ENCODE assay signal across 11 mouse cellular contexts in the genomic region with DNA sequence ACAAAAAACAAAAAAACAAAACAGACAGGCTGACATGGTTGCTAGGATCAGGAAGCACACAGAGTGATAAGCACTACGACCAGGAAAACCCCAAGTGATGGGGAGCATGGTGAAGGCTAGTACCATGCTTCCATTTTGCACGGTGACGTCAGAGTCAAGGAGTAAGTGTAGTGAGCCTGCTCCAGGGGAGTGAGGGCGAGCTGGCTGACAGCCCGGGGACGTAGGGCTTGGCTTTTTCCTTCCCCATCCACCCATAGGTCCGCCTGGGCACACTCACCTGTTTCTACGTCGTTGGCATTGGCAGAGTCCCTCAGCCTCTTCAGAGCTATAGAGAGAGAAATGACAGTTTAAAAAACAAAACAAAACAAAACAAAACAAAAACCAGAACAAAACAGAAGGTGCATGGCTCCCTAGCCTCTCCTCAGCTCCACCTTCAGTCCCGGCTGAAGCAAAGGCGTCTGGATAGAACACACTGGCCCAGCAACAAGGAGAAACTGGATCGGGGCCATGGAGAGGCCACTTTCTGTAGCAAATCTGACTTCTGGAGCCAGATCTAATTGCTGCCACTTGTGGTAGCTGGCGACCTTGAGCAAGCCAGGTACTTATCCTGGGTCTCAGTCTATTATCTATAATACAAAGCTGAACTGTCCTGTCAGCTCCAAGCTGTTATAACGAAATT. TPM values are rescaled to one million over a fixed set of nuclear protein-coding genes. Genes with fewer than 3 reads are reported as not detected.
DNase-seq lines count a peak whose midpoint lies in the region; ATAC-seq lines count a peak whose summit lies in the region.
"Had no signal": no experiment of that assay in that cellular context is flagged by ENCODE, and none has a peak within 500 bp of the region (broad histone marks: within the 10 kb centered on the region; RNA-seq: fewer than 3 reads in every experiment).

No protein-coding gene starts in this region.

- no peaks in the 10 kb centered on the region for H3K27me3 ChIP-seq in heart, embryonic 13.5 days (replicated peaks)
- H3K27me3 ChIP-seq in midbrain, embryonic 13.5 days = no peaks in the 10 kb centered on the region
- H3K27me3 ChIP-seq in midbrain, embryonic 15.5 days (replicated peaks) = no peaks in the 10 kb centered on the region
- no peaks in the 10 kb centered on the region for H3K27me3 ChIP-seq in limb, embryonic 13.5 days
- no peaks in the 10 kb centered on the region for H3K27me3 ChIP-seq in stomach, embryonic 16.5 days (ENCODE audit: control insufficient read depth, insufficient read depth, low read length)

- no peak overlapping the region for H3K27ac ChIP-seq in heart, embryonic 13.5 days (replicated peaks)
- no peak overlapping the region for H3K27ac ChIP-seq in midbrain, embryonic 13.5 days
- H3K27ac ChIP-seq in midbrain, embryonic 15.5 days = no peak overlapping the region
- no peak overlapping the region; the same call in 1 of the 2 replicates for H3K27ac ChIP-seq in limb, embryonic 13.5 days
- H3K27ac ChIP-seq in stomach, embryonic 16.5 days (ENCODE audit: low read length) = no peak overlapping the region

- DNase-seq in heart, adult 8-10 months (ENCODE audit: low spot score) = no peak
- DNase-seq in cerebellum, adult 9-10 months = no peak
- DNase-seq in ovary, postnatal 36 days (ENCODE audit: low spot score) = no peak
- DNase-seq: cerebellum, postnatal 14 days; gastrocnemius, postnatal 25 days had no signal

- peak overlapping the region; percentile 80; the same call in 1 of the 2 replicates for H3K4me3 ChIP-seq in heart, embryonic 13.5 days
- peak overlapping the region; percentile 84 for H3K4me3 ChIP-seq in midbrain, embryonic 13.5 days (replicated peaks)
- H3K4me3 ChIP-seq in midbrain, embryonic 15.5 days = no peak overlapping the region
- peak overlapping the region; percentile 81; the same call in 1 of the 2 replicates for H3K4me3 ChIP-seq in limb, embryonic 13.5 days
- no peak overlapping the region for H3K4me3 ChIP-seq in stomach, embryonic 16.5 days (replicated peaks; ENCODE audit: low read length)

- peaks cover 24% of the 10 kb centered on the region for H3K4me1 ChIP-seq in heart, embryonic 13.5 days
- peaks cover 21% of the 10 kb centered on the region for H3K4me1 ChIP-seq in midbrain, embryonic 13.5 days (replicated peaks)
- H3K4me1 ChIP-seq in midbrain, embryonic 15.5 days = peaks cover 22% of the 10 kb centered on the region
- peaks cover 18% of the 10 kb centered on the region for H3K4me1 ChIP-seq in limb, embryonic 13.5 days
- peaks cover 29% of the 10 kb centered on the region for H3K4me1 ChIP-seq in stomach, embryonic 16.5 days (ENCODE audit: control insufficient read depth, insufficient read depth, low read length)

- no peaks in the 10 kb centered on the region for H3K9me3 ChIP-seq in heart, embryonic 13.5 days
- no peaks in the 10 kb centered on the region for H3K9me3 ChIP-seq in midbrain, embryonic 13.5 days
- H3K9me3 ChIP-seq in midbrain, embryonic 15.5 days = no peaks in the 10 kb centered on the region
- H3K9me3 ChIP-seq in limb, embryonic 13.5 days = no peaks in the 10 kb centered on the region
- H3K9me3 ChIP-seq in stomach, embryonic 16.5 days (replicated peaks; ENCODE audit: control insufficient read depth, low read length) = no peaks in the 10 kb centered on the region

- peak overlapping the region; percentile 48; the same call in 1 of the 2 replicates for H3K9ac ChIP-seq in heart, embryonic 13.5 days
- H3K9ac ChIP-seq in midbrain, embryonic 13.5 days (replicated peaks) = no peak overlapping the region
- no peak overlapping the region for H3K9ac ChIP-seq in midbrain, embryonic 15.5 days
- H3K9ac ChIP-seq in limb, embryonic 13.5 days = peak overlapping the region; percentile 35; the same call in 1 of the 2 replicates
- 0 out of 2 replicates have a peak overlapping the region, but pooled peaks have one; percentile 38 for H3K9ac ChIP-seq in stomach, embryonic 16.5 days (ENCODE audit: low read length)

- 74% methylated on average over 14 of the region's 14 CpGs for WGBS in heart, embryonic 13.5 days
- WGBS in midbrain, embryonic 13.5 days = 84% methylated on average over 14 of the region's 14 CpGs
- 83% methylated on average over 14 of the region's 14 CpGs for WGBS in midbrain, embryonic 15.5 days
- WGBS in limb, embryonic 13.5 days = 81% methylated on average over 14 of the region's 14 CpGs
- WGBS in stomach, embryonic 16.5 days = 78% methylated on average over 14 of the region's 14 CpGs

- peaks cover 50% of the 10 kb centered on the region for H3K36me3 ChIP-seq in heart, embryonic 13.5 days
- peaks cover 50% of the 10 kb centered on the region for H3K36me3 ChIP-seq in midbrain, embryonic 13.5 days
- peaks cover 18% of the 10 kb centered on the region for H3K36me3 ChIP-seq in midbrain, embryonic 15.5 days (replicated peaks)
- H3K36me3 ChIP-seq in limb, embryonic 13.5 days = peaks cover 51% of the 10 kb centered on the region
- peaks cover 14% of the 10 kb centered on the region; the same call in 1 of the 2 replicates for H3K36me3 ChIP-seq in stomach, embryonic 16.5 days (ENCODE audit: control insufficient read depth, insufficient read depth, low read length)

- no peak for ATAC-seq in heart, embryonic 13.5 days (ENCODE audit: extremely low read depth, insufficient number of reproducible peaks, low FRiP score, low TSS enrichment)
- no peak for ATAC-seq in midbrain, embryonic 13.5 days
- no peak for ATAC-seq in midbrain, embryonic 15.5 days (replicated peaks)
- ATAC-seq in limb, embryonic 13.5 days (ENCODE audit: low FRiP score, low read depth) = no peak
- ATAC-seq in stomach, embryonic 16.5 days (ENCODE audit: insufficient read depth, low FRiP score) = no peak

- H3K4me2 ChIP-seq in heart, embryonic 13.5 days = peak overlapping the region; percentile 86
- peak overlapping the region; percentile 83; the same call in 1 of the 2 replicates for H3K4me2 ChIP-seq in midbrain, embryonic 13.5 days (replicated peaks)
- H3K4me2 ChIP-seq in midbrain, embryonic 15.5 days = no peak overlapping the region
- peak overlapping the region; percentile 83 for H3K4me2 ChIP-seq in limb, embryonic 13.5 days (replicated peaks)
- peak overlapping the region; percentile 81; the same call in 1 of the 2 replicates for H3K4me2 ChIP-seq in stomach, embryonic 16.5 days (ENCODE audit: low read depth, low read length)

RNA-seq across cellular contexts. Expression of a gene that starts 1.7 kb away (rescaled TPM):
- polyA plus RNA-seq in heart, embryonic 13.5 days (2015; fragmentation: Nextera tagmentation; extraction: Ambion mirVana) = 23.9 and 25.4 TPM in 2 replicates
- total RNA-seq in heart, adult 8-10 months (2022) = 1 to 10 TPM; 6.3 to 8.0 (median 7.6) TPM
- polyA plus RNA-seq in midbrain, embryonic 13.5 days (2015; fragmentation: Nextera tagmentation; extraction: Ambion mirVana) = 52.6 and 56.4 TPM in 2 replicates
- polyA plus RNA-seq in midbrain, embryonic 15.5 days (2015; fragmentation: Nextera tagmentation; extraction: Ambion mirVana) = 61.0 and 64.3 TPM in 2 replicates
- polyA plus RNA-seq in limb, embryonic 13.5 days (2015; fragmentation: Nextera tagmentation; extraction: Ambion mirVana) = 51.9 and 52.8 TPM in 2 replicates
- 35.7 and 35.8 TPM in 2 replicates for polyA plus RNA-seq in stomach, embryonic 16.5 days (2015; fragmentation: Nextera tagmentation; extraction: Ambion mirVana)

RNA-seq across cellular contexts. Expression of a gene that starts 14.0 kb away (rescaled TPM):
- 154 and 160 TPM in 2 replicates for polyA plus RNA-seq in heart, embryonic 13.5 days (2015; fragmentation: Nextera tagmentation; extraction: Ambion mirVana)
- total RNA-seq in heart, adult 8-10 months (2022) = 10 to 100 TPM; 70.2 to 76.0 (median 74.9) TPM
- 180 and 186 TPM in 2 replicates for polyA plus RNA-seq in midbrain, embryonic 13.5 days (2015; fragmentation: Nextera tagmentation; extraction: Ambion mirVana)
- polyA plus RNA-seq in midbrain, embryonic 15.5 days (2015; fragmentation: Nextera tagmentation; extraction: Ambion mirVana) = 165 and 167 TPM in 2 replicates
- polyA plus RNA-seq in limb, embryonic 13.5 days (2015; fragmentation: Nextera tagmentation; extraction: Ambion mirVana) = 221 and 229 TPM in 2 replicates
- polyA plus RNA-seq in stomach, embryonic 16.5 days (2015; fragmentation: Nextera tagmentation; extraction: Ambion mirVana) = 208 and 211 TPM in 2 replicates

RNA-seq across cellular contexts. Expression of a gene that starts 19.3 kb away (rescaled TPM):
- not detected in 2 replicates for polyA plus RNA-seq in heart, embryonic 13.5 days (2015; fragmentation: Nextera tagmentation; extraction: Ambion mirVana)
- total RNA-seq in heart, adult 8-10 months (2022) = not detected
- not detected in 2 replicates for polyA plus RNA-seq in midbrain, embryonic 13.5 days (2015; fragmentation: Nextera tagmentation; extraction: Ambion mirVana)
- not detected in 2 replicates for polyA plus RNA-seq in midbrain, embryonic 15.5 days (2015; fragmentation: Nextera tagmentation; extraction: Ambion mirVana)
- not detected in 2 replicates for polyA plus RNA-seq in limb, embryonic 13.5 days (2015; fragmentation: Nextera tagmentation; extraction: Ambion mirVana)
- polyA plus RNA-seq in stomach, embryonic 16.5 days (2015; fragmentation: Nextera tagmentation; extraction: Ambion mirVana) = 0.26 and 0.43 TPM in 2 replicates
- total RNA-seq: gastrocnemius, postnatal 25 days had no signal
- polyA plus RNA-seq: neural tube, embryonic 14.5 days had no signal

RNA-seq across cellular contexts. Expression of a gene that starts 32.8 kb away (rescaled TPM):
- 237 and 238 TPM in 2 replicates for polyA plus RNA-seq in heart, embryonic 13.5 days (2015; fragmentation: Nextera tagmentation; extraction: Ambion mirVana)
- total RNA-seq in heart, adult 8-10 months (2022) = 10 to 100 TPM; 64.1 to 92.7 (median 77.5) TPM
- 329 and 351 TPM in 2 replicates for polyA plus RNA-seq in midbrain, embryonic 13.5 days (2015; fragmentation: Nextera tagmentation; extraction: Ambion mirVana)
- polyA plus RNA-seq in midbrain, embryonic 15.5 days (2015; fragmentation: Nextera tagmentation; extraction: Ambion mirVana) = 183 and 198 TPM in 2 replicates
- polyA plus RNA-seq in limb, embryonic 13.5 days (2015; fragmentation: Nextera tagmentation; extraction: Ambion mirVana) = 558 and 589 TPM in 2 replicates
- polyA plus RNA-seq in stomach, embryonic 16.5 days (2015; fragmentation: Nextera tagmentation; extraction: Ambion mirVana) = 479 and 551 TPM in 2 replicates

RNA-seq across cellular contexts. Expression of a gene that starts 47.7 kb away (rescaled TPM):
- polyA plus RNA-seq in heart, embryonic 13.5 days (2015; fragmentation: Nextera tagmentation; extraction: Ambion mirVana) = 15.4 and 15.6 TPM in 2 replicates
- 10 to 100 TPM; 41.2 to 42.2 (median 41.5) TPM for total RNA-seq in heart, adult 8-10 months (2022)
- polyA plus RNA-seq in midbrain, embryonic 13.5 days (2015; fragmentation: Nextera tagmentation; extraction: Ambion mirVana) = 8.6 and 9.5 TPM in 2 replicates
- 13.9 and 15.8 TPM in 2 replicates for polyA plus RNA-seq in midbrain, embryonic 15.5 days (2015; fragmentation: Nextera tagmentation; extraction: Ambion mirVana)
- polyA plus RNA-seq in limb, embryonic 13.5 days (2015; fragmentation: Nextera tagmentation; extraction: Ambion mirVana) = 8.9 and 10.6 TPM in 2 replicates
- polyA plus RNA-seq in stomach, embryonic 16.5 days (2015; fragmentation: Nextera tagmentation; extraction: Ambion mirVana) = 10.4 and 11.2 TPM in 2 replicates

Comparison
In these comparisons a context has a peak if more than half of its experiments do, and no peak if none do; other contexts are left out.
1. H3K4me3 ChIP-seq: peak in heart, embryonic 13.5 days (single experiment), midbrain, embryonic 13.5 days (single experiment) and limb, embryonic 13.5 days (single experiment); none in midbrain, embryonic 15.5 days (single experiment) and stomach, embryonic 16.5 days (single experiment).
2. H3K9ac ChIP-seq: peak in heart, embryonic 13.5 days (single experiment), limb, embryonic 13.5 days (single experiment) and stomach, embryonic 16.5 days (single experiment); none in midbrain, embryonic 13.5 days (single experiment) and midbrain, embryonic 15.5 days (single experiment).